ENCODE assay signal across 18 mouse cellular contexts in genomic region chr1:22466597-22466996, GRCm38 (mm10).
"Had no signal": no experiment of that assay in that cellular context is flagged by ENCODE, and none has a peak within 500 bp of the region (broad histone marks: within the 10 kb centered on the region; RNA-seq: fewer than 3 reads in every experiment).

No protein-coding gene starts in this region.

- H3K4me2 ChIP-seq: liver, embryonic 13.5 days; lung, embryonic 14.5 days; midbrain, embryonic 13.5 days; neural tube, embryonic 13.5 days had no signal

- H3K9ac ChIP-seq: liver, embryonic 13.5 days; lung, embryonic 14.5 days; midbrain, embryonic 13.5 days; neural tube, embryonic 13.5 days had no signal

- DNase-seq: kidney, adult 9 months; kidney, postnatal 36 days; layer of hippocampus, postnatal 36 days; liver, embryonic 13.5 days; lung, embryonic 14.5 days; lung, postnatal 10 days; lung, postnatal 36 days; retina, postnatal 1 day; thymus, adult 18-20 months; thymus, postnatal 36 days had no signal

- H3K4me3 ChIP-seq: left cerebral cortex, adult 2 months; liver, embryonic 13.5 days; megakaryocyte, embryonic 14.5 days; midbrain, embryonic 10.5 days; midbrain, embryonic 13.5 days; myocyte; neural tube, embryonic 13.5 days had no signal

- H3K9me3 ChIP-seq: liver, embryonic 13.5 days; midbrain, embryonic 10.5 days; midbrain, embryonic 13.5 days; neural tube, embryonic 13.5 days had no signal

- H3K36me3 ChIP-seq: liver, embryonic 13.5 days; midbrain, embryonic 10.5 days; midbrain, embryonic 13.5 days; neural tube, embryonic 13.5 days had no signal

- H3K27me3 ChIP-seq: liver, embryonic 13.5 days; megakaryocyte, embryonic 14.5 days; midbrain, embryonic 13.5 days; neural tube, embryonic 13.5 days had no signal

- H3K4me1 ChIP-seq: liver, embryonic 13.5 days; megakaryocyte, embryonic 14.5 days; midbrain, embryonic 10.5 days; midbrain, embryonic 13.5 days; neural tube, embryonic 13.5 days had no signal

- H3K27ac ChIP-seq: kidney, postnatal 0 days; left cerebral cortex, adult 2 months; liver, embryonic 13.5 days; midbrain, embryonic 10.5 days; midbrain, embryonic 13.5 days; neural tube, embryonic 13.5 days had no signal

- ATAC-seq: midbrain, embryonic 13.5 days; midbrain, embryonic 16.5 days had no signal
